Mouse (Mus musculus) granulocyte monocyte progenitor cell, adult 5-6 weeks (primary cell): ENCODE results near the gene Unc79. TPM values are rescaled to one million over a fixed set of nuclear protein-coding genes. Genes with fewer than 3 reads are reported as not detected.
A peak's percentile ranks its signal among the peaks of the same experiment; 100 is the strongest.

ENCODE experiments used
- ATAC-seq: replicated peaks from 2 replicates; pipeline ENCODE4 v1.8.0; 2016; ENCODE audit warnings: mild to moderate bottlenecking, moderate TSS enrichment, inconsistent platforms; ENCODE audit not compliant: poor library complexity, severe bottlenecking
- total RNA-seq, 2 experiments: library from RNA; stranded (forward) in 1 of 2; stranded (reverse) in 1 of 2; fragments of 200-712, 200-1000 nt in 1 of 2; fragments of >200 nt in 1 of 2; fragmentation: Nextera tagmentation in 1 of 2; gene quantifications; 2 replicates each; pipeline ENCODE4 v1.2.3; 2014 to 2017

The Unc79 gene
- total RNA-seq (2014; fragmentation: Nextera tagmentation) (not detected in 2 replicates), total RNA-seq (2017) (not detected in 2 replicates)

GRCm38 (mm10) chr12:102948778-102949394 lies at the start of gene Unc79:
Gene Unc79, plus strand, starts transcription at chr12:102948859.
- peak; percentile 93 for ATAC-seq

- no peak for ATAC-seq
Measured at GRCm38 (mm10) chr12:102899091-102899490, 49.6 kb upstream of the Unc79 start, which contains the start of gene Cox8c. Gene Cox8c, plus strand, starts transcription at chr12:102899316.

- no peak for ATAC-seq
Measured at GRCm38 (mm10) chr12:102908191-102908590, 40.5 kb upstream of the Unc79 start.

- no peak for ATAC-seq
Measured at GRCm38 (mm10) chr12:102916073-102916472, 32.6 kb upstream of the Unc79 start.

- ATAC-seq = no peak
Measured at GRCm38 (mm10) chr12:102929764-102930163, 18.9 kb upstream of the Unc79 start.

GRCm38 (mm10) chr12:102930335-102930734 lies 18.3 kb upstream of the Unc79 start:
- ATAC-seq = no peak

- no peak for ATAC-seq
Measured at GRCm38 (mm10) chr12:102930789-102931188, 17.9 kb upstream of the Unc79 start.

GRCm38 (mm10) chr12:102935892-102936291 lies 12.8 kb upstream of the Unc79 start:
- ATAC-seq = no peak

GRCm38 (mm10) chr12:102945571-102945970 lies 3.1 kb upstream of the Unc79 start:
- no peak for ATAC-seq

- ATAC-seq = no peak
Measured at GRCm38 (mm10) chr12:102947826-102948225, 833 bp upstream of the Unc79 start.

GRCm38 (mm10) chr12:102949395-102950208 lies 943 bp downstream of the Unc79 start:
- ATAC-seq = peak; percentile 53

- ATAC-seq = no peak
Measured at GRCm38 (mm10) chr12:102960051-102960775, 11.6 kb downstream of the Unc79 start.

GRCm38 (mm10) chr12:102961066-102961465 lies 12.4 kb downstream of the Unc79 start:
- no peak for ATAC-seq

- ATAC-seq = no peak
Measured at GRCm38 (mm10) chr12:102964486-102964885, 15.8 kb downstream of the Unc79 start.

GRCm38 (mm10) chr12:102980584-102980983 lies 31.9 kb downstream of the Unc79 start:
- ATAC-seq = no peak

- ATAC-seq = no peak
Measured at GRCm38 (mm10) chr12:102981543-102981942, 32.9 kb downstream of the Unc79 start.

GRCm38 (mm10) chr12:102985401-102985800 lies 36.7 kb downstream of the Unc79 start:
- no peak for ATAC-seq

- no peak for ATAC-seq
Measured at GRCm38 (mm10) chr12:102987736-102988135, 39.1 kb downstream of the Unc79 start.

GRCm38 (mm10) chr12:103008491-103008890 lies 59.8 kb downstream of the Unc79 start:
- ATAC-seq = no peak

- no peak for ATAC-seq
Measured at GRCm38 (mm10) chr12:103018161-103018560, 69.5 kb downstream of the Unc79 start.

- ATAC-seq = peak; percentile 68
Measured at GRCm38 (mm10) chr12:103036692-103037091, 88.0 kb downstream of the Unc79 start.
